In genomic region chr3:63975955-63976908, GRCm38 (mm10) we compare ENCODE assay signal across 8 mouse cellular contexts. TPM values are rescaled to one million over a fixed set of nuclear protein-coding genes. Genes with fewer than 3 reads are reported as not detected.
DNase-seq lines count a peak whose midpoint lies in the region; ATAC-seq lines count a peak whose summit lies in the region.

Gmps (plus strand) TSS chr3:63976106.

- H3K4me1 ChIP-seq in forebrain, embryonic 10.5 days = peaks cover 22% of the 10 kb centered on the region
- H3K4me1 ChIP-seq in heart, embryonic 16.5 days (ENCODE audit: control insufficient read depth, insufficient read depth, low read length) = peaks cover 17% of the 10 kb centered on the region
- H3K4me1 ChIP-seq in liver, embryonic 15.5 days (replicated peaks) = peaks cover 34% of the 10 kb centered on the region
- peaks cover 17% of the 10 kb centered on the region for H3K4me1 ChIP-seq in neural tube, embryonic 12.5 days

- H3K4me2 ChIP-seq in heart, embryonic 16.5 days (ENCODE audit: low read depth, low read length) = peak within 1 kb of the TSS; percentile 77
- peak within 1 kb of the TSS; percentile 83 for H3K4me2 ChIP-seq in liver, embryonic 15.5 days
- peak within 1 kb of the TSS; percentile 62 for H3K4me2 ChIP-seq in neural tube, embryonic 12.5 days (replicated peaks)

- WGBS in forebrain, embryonic 10.5 days = under 1% methylated on average over 67 of the region's 67 CpGs
- under 1% methylated on average over 67 of the region's 67 CpGs for WGBS in heart, embryonic 16.5 days
- WGBS in liver, embryonic 15.5 days (ENCODE audit: insufficient replicate concordance) = under 1% methylated on average over 67 of the region's 67 CpGs
- under 1% methylated on average over 67 of the region's 67 CpGs for WGBS in neural tube, embryonic 12.5 days

- peak; percentile 99 for ATAC-seq in CD4-positive, CD25-positive, alpha-beta regulatory T cell, adult 4 months
- ATAC-seq in heart, embryonic 16.5 days (replicated peaks; ENCODE audit: extremely low read depth, insufficient read depth, low FRiP score) = peak; percentile 100
- ATAC-seq in liver, embryonic 15.5 days (ENCODE audit: insufficient read depth) = peak; percentile 97
- ATAC-seq in neural tube, embryonic 12.5 days (ENCODE audit: low FRiP score, low read depth) = peak; percentile 99

- peak; percentile 89 for DNase-seq in c-Kit-negative CD71-positive TER-119-positive erythroid progenitor cells, embryonic 14.5 days (ENCODE audit: low read depth, low spot score)
- peak; percentile 91 for DNase-seq in forebrain, embryonic 10.5 days (ENCODE audit: extremely low spot score, low spot score)
- DNase-seq in kidney, postnatal 36 days = peak; percentile 95 to 97
- peak; percentile 85 for DNase-seq in telencephalon, adult 2 months (ENCODE audit: low read depth, low spot score)

- H3K4me3 ChIP-seq in forebrain, embryonic 10.5 days = peak within 1 kb of the TSS; percentile 73
- peak within 1 kb of the TSS; percentile 85 for H3K4me3 ChIP-seq in heart, embryonic 16.5 days (ENCODE audit: low read length)
- H3K4me3 ChIP-seq in liver, embryonic 15.5 days (replicated peaks) = peak within 1 kb of the TSS; percentile 98
- peak within 1 kb of the TSS; percentile 74 for H3K4me3 ChIP-seq in neural tube, embryonic 12.5 days

- H3K9me3 ChIP-seq in forebrain, embryonic 10.5 days = no peaks in the 10 kb centered on the region
- no peaks in the 10 kb centered on the region for H3K9me3 ChIP-seq in heart, embryonic 16.5 days (replicated peaks; ENCODE audit: control insufficient read depth, low read length)
- H3K9me3 ChIP-seq in liver, embryonic 15.5 days (replicated peaks) = no peaks in the 10 kb centered on the region
- no peaks in the 10 kb centered on the region for H3K9me3 ChIP-seq in neural tube, embryonic 12.5 days

- H3K9ac ChIP-seq in heart, embryonic 16.5 days (ENCODE audit: low read length) = peak within 1 kb of the TSS; percentile 94
- H3K9ac ChIP-seq in liver, embryonic 15.5 days = peak within 1 kb of the TSS; percentile 90
- peak within 1 kb of the TSS; percentile 87 for H3K9ac ChIP-seq in neural tube, embryonic 12.5 days

- H3K36me3 ChIP-seq in forebrain, embryonic 10.5 days (replicated peaks) = peaks cover 28% of the 10 kb centered on the region
- peaks cover 10% of the 10 kb centered on the region for H3K36me3 ChIP-seq in heart, embryonic 16.5 days (ENCODE audit: control insufficient read depth, insufficient read depth)
- peaks cover 11% of the 10 kb centered on the region for H3K36me3 ChIP-seq in liver, embryonic 15.5 days (replicated peaks)
- H3K36me3 ChIP-seq in neural tube, embryonic 12.5 days = peaks cover 7% of the 10 kb centered on the region

- H3K27me3 ChIP-seq in forebrain, embryonic 10.5 days (ENCODE audit: poor library complexity, severe bottlenecking) = no peaks in the 10 kb centered on the region
- H3K27me3 ChIP-seq in heart, embryonic 16.5 days (ENCODE audit: control insufficient read depth, insufficient read depth, low read length) = no peaks in the 10 kb centered on the region
- peaks cover 4% of the 10 kb centered on the region; the same call in 1 of the 2 replicates for H3K27me3 ChIP-seq in liver, embryonic 15.5 days
- no peaks in the 10 kb centered on the region for H3K27me3 ChIP-seq in neural tube, embryonic 12.5 days (replicated peaks)

- peak within 1 kb of the TSS; percentile 96 for H3K27ac ChIP-seq in forebrain, embryonic 10.5 days
- peak within 1 kb of the TSS; percentile 95 for H3K27ac ChIP-seq in heart, embryonic 16.5 days (ENCODE audit: low read length)
- H3K27ac ChIP-seq in liver, embryonic 15.5 days (replicated peaks) = peak within 1 kb of the TSS; percentile 85
- H3K27ac ChIP-seq in neural tube, embryonic 12.5 days = peak within 1 kb of the TSS; percentile 33

RNA-seq across cellular contexts. Expression of gene Gmps, which starts in this region (rescaled TPM):
- 10 to 100 TPM; 30.2 to 33.1 TPM for polyA plus RNA-seq in CD4-positive, CD25-positive, alpha-beta regulatory T cell, adult 4 months (2017; shearing (Covaris generic))
- 83.0 and 86.4 TPM in 2 replicates for polyA plus RNA-seq in forebrain, embryonic 10.5 days (2016; fragmentation: Nextera tagmentation; extraction: Ambion mirVana)
- polyA plus RNA-seq in heart, embryonic 16.5 days (2015; fragmentation: Nextera tagmentation; extraction: Ambion mirVana) = 35.1 and 36.4 TPM in 2 replicates
- 20.0 and 20.2 TPM in 2 replicates for polyA plus RNA-seq in liver, embryonic 15.5 days (2015; fragmentation: Nextera tagmentation; extraction: Ambion mirVana)
- 50.1 and 51.2 TPM in 2 replicates for polyA plus RNA-seq in neural tube, embryonic 12.5 days (2016; fragmentation: Nextera tagmentation; extraction: Ambion mirVana)

Comparison
In these comparisons a context has a peak if more than half of its experiments do, and no peak if none do; other contexts are left out.
1. Peak in every context shown above with its lines: DNase-seq, ATAC-seq, H3K4me3 ChIP-seq and H3K27ac ChIP-seq.
2. H3K27ac ChIP-seq: peak in every context shown above with its lines; median percentile 96 in forebrain, embryonic 10.5 days; 95 in heart, embryonic 16.5 days; 85 in liver, embryonic 15.5 days; 33 in neural tube, embryonic 12.5 days.